Mouse (Mus musculus): ENCODE data around the gene Zfp964. TPM values are rescaled to one million over a fixed set of nuclear protein-coding genes. Genes with fewer than 3 reads are reported as not detected.

The Zfp964 gene
- total RNA-seq (2012; rRNA removed) = 0.79 and 0.85 TPM in 2 replicates

GRCm38 (mm10) chr8:69654358-69654981, at the start of gene Zfp964:
Zfp964 (plus strand) TSS chr8:69654479.
- Histone ChIP-seq H3K9ac (ENCODE audit: insufficient read depth, low read depth, low read length, poor library complexity, severe bottlenecking) (peak within 1 kb of the TSS; percentile 67), H3K4me1 (ENCODE audit: control insufficient read depth in 2 of 2, insufficient read depth in 2 of 2, low read length in 2 of 2, poor library complexity in 1 of 2) (no peaks in the 10 kb centered on the region), H3K27ac (ENCODE audit: insufficient read depth, low read depth, low read length, poor library complexity, severe bottlenecking) (no peak within 1 kb of the TSS), H3K9me3 (ENCODE audit: control insufficient read depth, insufficient read depth, low read depth, low read length) (no peaks in the 10 kb centered on the region), H3K36me3 (ENCODE audit: control insufficient read depth, insufficient read depth, low read length, poor library complexity, severe bottlenecking) (no peaks in the 10 kb centered on the region), H3K4me3 (ENCODE audit: insufficient read depth in 1 of 2, low read depth in 1 of 2, low read length in 2 of 2, poor library complexity in 1 of 2, severe bottlenecking in 1 of 2) (peak within 1 kb of the TSS; percentile 76 to 90)
- DNase-seq (ENCODE audit: low read depth, low spot score) = peak; percentile 86
- in situ Hi-C loops (cut with MboI; ENCODE audit: low sequenced_read_pairs in 2 of 2, unreplicated experiment in 2 of 2) = no loop called here
- TF ChIP-seq ZC3H11A (IDR thresholded peaks at IDR 0.05; ENCODE audit: borderline replicate concordance, low read depth, low read length) (no peak), CHD2 (IDR thresholded peaks at IDR 0.05; ENCODE audit: low read depth, low read length) (0 out of 2 replicates have a peak, but pooled peaks have one; percentile 27)

DNA sequence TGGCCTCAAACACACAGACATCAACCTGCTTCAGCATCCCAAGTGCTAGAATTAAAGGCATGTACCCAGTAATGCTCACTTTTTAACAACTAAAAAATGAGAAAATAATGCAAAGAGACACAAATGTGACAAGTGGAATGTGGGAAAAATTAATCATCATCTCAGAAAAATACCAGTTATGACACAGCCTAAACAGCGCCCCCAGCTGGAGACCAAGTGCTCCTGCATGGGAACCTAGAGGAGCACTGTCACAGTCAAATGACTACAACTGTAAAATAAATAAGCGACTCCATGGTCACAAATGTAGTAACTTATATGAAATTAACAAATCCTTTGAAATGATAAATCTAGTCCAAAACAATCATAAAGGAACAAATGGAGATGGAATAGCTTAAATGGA, 39.6 kb upstream of the Zfp964 start:
- Histone ChIP-seq H3K27ac (ENCODE audit: insufficient read depth, low read depth, low read length, poor library complexity, severe bottlenecking) (no peak overlapping the region), H3K4me1 (ENCODE audit: control insufficient read depth in 2 of 2, insufficient read depth in 2 of 2, low read length in 2 of 2, poor library complexity in 1 of 2) (no peaks in the 10 kb centered on the region), H3K9me3 (ENCODE audit: control insufficient read depth, insufficient read depth, low read depth, low read length) (no peaks in the 10 kb centered on the region), H3K9ac (ENCODE audit: insufficient read depth, low read depth, low read length, poor library complexity, severe bottlenecking) (no peak overlapping the region), H3K4me3 (ENCODE audit: insufficient read depth in 1 of 2, low read depth in 1 of 2, low read length in 2 of 2, poor library complexity in 1 of 2, severe bottlenecking in 1 of 2) (no peak overlapping the region), H3K36me3 (ENCODE audit: control insufficient read depth, insufficient read depth, low read length, poor library complexity, severe bottlenecking) (peaks cover 11% of the 10 kb centered on the region)
- no peak for DNase-seq (ENCODE audit: low read depth, low spot score)
- TF ChIP-seq CHD2 (IDR thresholded peaks at IDR 0.05; ENCODE audit: low read depth, low read length) (no peak), MAFK (IDR thresholded peaks at IDR 0.05; ENCODE audit: insufficient read depth, low read depth, low read length) (no peak), ZC3H11A (IDR thresholded peaks at IDR 0.05; ENCODE audit: borderline replicate concordance, low read depth, low read length) (no peak), ZNF384 (IDR thresholded peaks at IDR 0.05; ENCODE audit: low read depth, low read length) (no peak), HCFC1 (IDR thresholded peaks at IDR 0.05; ENCODE audit: borderline replicate concordance, insufficient read depth, low read length) (no peak)
- in situ Hi-C loops (cut with MboI; ENCODE audit: low sequenced_read_pairs in 2 of 2, unreplicated experiment in 2 of 2) = no loop called here

DNA sequence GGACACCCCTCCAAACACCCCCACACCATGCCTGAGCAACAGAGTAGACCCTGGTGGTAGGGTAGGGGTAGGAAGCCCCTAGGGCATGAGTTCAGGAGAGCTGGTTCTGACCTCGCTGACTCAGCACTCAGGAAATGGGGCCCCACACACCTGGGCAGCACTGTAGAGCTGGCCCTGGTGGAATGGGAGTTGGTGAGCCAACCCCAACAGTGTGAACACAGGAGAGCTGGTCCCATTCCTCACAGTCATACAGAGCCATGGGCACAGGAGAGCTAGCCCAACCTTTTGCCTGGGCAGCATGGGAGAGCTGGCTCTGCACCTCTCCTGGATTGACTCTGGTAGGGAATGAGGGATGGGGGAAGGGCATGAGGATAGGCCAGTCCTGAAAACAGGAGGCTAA, 36.2 kb upstream of the Zfp964 start:
- no peak for DNase-seq (ENCODE audit: low read depth, low spot score)
- Histone ChIP-seq H3K27ac (ENCODE audit: insufficient read depth, low read depth, low read length, poor library complexity, severe bottlenecking) (no peak overlapping the region), H3K9ac (ENCODE audit: insufficient read depth, low read depth, low read length, poor library complexity, severe bottlenecking) (no peak overlapping the region), H3K9me3 (ENCODE audit: control insufficient read depth, insufficient read depth, low read depth, low read length) (no peaks in the 10 kb centered on the region), H3K4me3 (ENCODE audit: insufficient read depth in 1 of 2, low read depth in 1 of 2, low read length in 2 of 2, poor library complexity in 1 of 2, severe bottlenecking in 1 of 2) (no peak overlapping the region), H3K36me3 (ENCODE audit: control insufficient read depth, insufficient read depth, low read length, poor library complexity, severe bottlenecking) (peaks cover 11% of the 10 kb centered on the region), H3K4me1 (ENCODE audit: control insufficient read depth in 2 of 2, insufficient read depth in 2 of 2, low read length in 2 of 2, poor library complexity in 1 of 2) (no peaks in the 10 kb centered on the region)
- TF ChIP-seq CHD2 (IDR thresholded peaks at IDR 0.05; ENCODE audit: low read depth, low read length) (no peak), MAFK (IDR thresholded peaks at IDR 0.05; ENCODE audit: insufficient read depth, low read depth, low read length) (no peak), ZNF384 (IDR thresholded peaks at IDR 0.05; ENCODE audit: low read depth, low read length) (no peak), ZC3H11A (IDR thresholded peaks at IDR 0.05; ENCODE audit: borderline replicate concordance, low read depth, low read length) (no peak), HCFC1 (IDR thresholded peaks at IDR 0.05; ENCODE audit: borderline replicate concordance, insufficient read depth, low read length) (no peak)
- in situ Hi-C loops (cut with MboI; ENCODE audit: low sequenced_read_pairs in 2 of 2, unreplicated experiment in 2 of 2) = no loop called here

GRCm38 (mm10) chr8:69625095-69625789, 29.0 kb upstream of the Zfp964 start, which contains the start of gene Zfp868:
Zfp868 (minus strand) TSS chr8:69625548.
- peak within 1 kb of the TSS; percentile 96 to 97 for H3K4me3 ChIP-seq (ENCODE audit: insufficient read depth in 1 of 2, low read depth in 1 of 2, low read length in 2 of 2, poor library complexity in 1 of 2, severe bottlenecking in 1 of 2)

More at GRCm38 (mm10) chr8:69625095-69625789, 29.0 kb upstream of the Zfp964 start, which contains the start of gene Zfp868:
- no peaks in the 10 kb centered on the region for H3K36me3 ChIP-seq (ENCODE audit: control insufficient read depth, insufficient read depth, low read length, poor library complexity, severe bottlenecking)
- in situ Hi-C loops (cut with MboI; ENCODE audit: low sequenced_read_pairs in 2 of 2, unreplicated experiment in 2 of 2) = no loop called here
- peak within 1 kb of the TSS; percentile 92 for H3K27ac ChIP-seq (ENCODE audit: insufficient read depth, low read depth, low read length, poor library complexity, severe bottlenecking)
- peaks cover 0 to 3% of the 10 kb centered on the region in 2 experiments; a peak in 1 of 4 replicates for H3K4me1 ChIP-seq (ENCODE audit: control insufficient read depth in 2 of 2, insufficient read depth in 2 of 2, low read length in 2 of 2, poor library complexity in 1 of 2)
- TF ChIP-seq CHD2 (IDR thresholded peaks at IDR 0.05; ENCODE audit: low read depth, low read length) = peak; percentile 77; the same call in 1 of the 2 replicates
- TF ChIP-seq HCFC1 (IDR thresholded peaks at IDR 0.05; ENCODE audit: borderline replicate concordance, insufficient read depth, low read length) = peak; percentile 76; the same call in 1 of the 2 replicates
- TF ChIP-seq MAFK (IDR thresholded peaks at IDR 0.05; ENCODE audit: insufficient read depth, low read depth, low read length) = no peak
- no peak for TF ChIP-seq ZNF384 (IDR thresholded peaks at IDR 0.05; ENCODE audit: low read depth, low read length)
- TF ChIP-seq ZC3H11A (IDR thresholded peaks at IDR 0.05; ENCODE audit: borderline replicate concordance, low read depth, low read length) = no peak
- no peaks in the 10 kb centered on the region for H3K9me3 ChIP-seq (ENCODE audit: control insufficient read depth, insufficient read depth, low read depth, low read length)
- H3K9ac ChIP-seq (ENCODE audit: insufficient read depth, low read depth, low read length, poor library complexity, severe bottlenecking) = peak within 1 kb of the TSS; percentile 99
- DNase-seq (ENCODE audit: low read depth, low spot score) = peak; percentile 96
